Mouse (Mus musculus) liver, adult 2 months (tissue): ENCODE data around the gene Heatr3.

Experiments used
- CTCF ChIP-seq: fragments of 200-500 bp; IDR thresholded peaks from 2 replicates; pipeline ENCODE4 v1.5.1; 2011; ENCODE audit warnings: low read depth, low read length, control low read depth
- POLR2A ChIP-seq: fragments of 200-500 bp; IDR thresholded peaks from 2 replicates; pipeline ENCODE4 v1.6.1; 2011; ENCODE audit warnings: low read length, control low read depth; ENCODE audit not compliant: insufficient read depth; ENCODE audit errors: extremely low read depth

DNA sequence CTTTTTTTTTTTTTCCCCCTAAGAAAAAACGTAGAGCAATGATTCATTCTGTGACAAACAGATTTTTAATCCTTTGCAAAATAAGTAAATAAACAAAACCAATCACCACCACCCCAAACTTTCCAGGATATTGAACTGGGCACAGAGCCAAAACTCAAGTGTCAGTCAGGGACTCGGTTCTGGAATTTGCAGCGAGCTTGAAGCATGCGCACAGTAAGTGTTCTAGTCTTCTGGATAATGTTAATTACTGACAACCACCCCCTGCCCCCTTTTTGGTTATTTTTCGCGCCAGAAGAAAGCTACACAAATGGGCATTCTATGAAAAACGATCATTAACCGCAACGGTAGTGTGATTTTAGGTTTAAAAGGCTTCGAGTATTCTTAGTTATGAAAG lies 60.9 kb downstream of the Heatr3 start:
- no peak for TF ChIP-seq CTCF
- TF ChIP-seq POLR2A: no peak
